Mouse (Mus musculus): ENCODE results near the gene Mif4gd.

Mif4gd gene

DNA sequence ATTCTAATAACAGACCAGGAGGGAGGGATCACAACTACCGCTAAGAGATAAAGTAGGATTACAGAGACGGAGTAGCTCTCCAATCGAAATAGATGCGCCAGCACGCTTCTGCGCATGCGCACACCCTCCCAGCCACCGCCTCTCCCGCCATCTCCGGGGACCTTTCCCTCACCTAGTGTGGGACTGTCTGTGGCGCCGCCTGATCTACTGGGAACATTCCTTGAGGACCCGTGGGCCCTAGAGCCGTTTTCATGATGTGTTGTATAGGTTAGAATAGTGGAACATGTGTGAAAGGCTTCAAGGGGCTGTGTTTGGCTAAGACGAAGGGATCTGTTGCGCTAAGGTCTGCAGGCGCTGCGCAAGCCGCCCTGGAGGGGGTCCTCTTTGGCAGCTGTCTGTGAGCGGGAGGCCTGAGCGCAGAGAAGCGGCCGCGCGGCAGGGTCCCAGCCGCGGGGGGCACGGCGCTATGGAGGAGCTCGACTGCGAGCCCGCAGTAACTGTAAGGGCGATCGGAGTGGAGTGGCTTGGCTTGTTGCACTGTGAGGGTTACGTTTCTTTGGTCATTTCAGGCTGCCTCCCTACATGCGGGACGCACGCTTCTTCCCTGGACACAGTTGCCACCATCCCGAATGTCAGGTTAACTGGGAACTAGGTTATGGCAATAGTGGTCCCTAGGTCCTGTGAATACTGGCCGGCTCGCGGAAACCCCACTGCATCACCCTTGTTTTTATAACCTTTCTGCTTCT, 48.5 kb downstream of the Mif4gd start, which contains the start of gene Nup85:
Nup85 (plus strand) TSS at position 371 of the 746 bp plus-strand sequence.
- peak; percentile 99 for DNase-seq

DNA sequence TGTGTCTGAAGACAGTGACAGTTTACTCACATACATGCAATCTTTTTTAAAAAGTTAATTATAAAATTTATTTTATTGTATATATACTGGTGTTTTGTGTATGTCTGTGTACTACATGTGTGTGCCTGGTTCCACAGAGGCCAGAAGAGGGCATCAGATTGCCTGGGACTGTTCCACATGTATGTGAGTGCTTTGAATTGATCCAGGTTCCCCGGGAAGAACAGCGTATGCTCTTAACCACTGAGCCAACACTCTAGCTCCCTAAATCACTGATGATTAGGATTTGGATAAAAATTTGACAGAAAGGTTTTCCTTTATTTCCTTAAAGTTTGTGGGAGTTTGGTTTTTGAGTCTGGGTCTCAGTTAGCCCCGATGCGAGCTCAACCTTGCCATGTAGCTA, 49.4 kb downstream of the Mif4gd start:
- no peak for DNase-seq
